Mouse (Mus musculus): Measurements from ENCODE around the gene Ntmt1.

Gene Ntmt1

GRCm38 (mm10) chr2:30807648-30808295, at the start of gene Ntmt1:
Gene Ntmt1, plus strand, starts transcription at chr2:30807826.
- DNase-seq (ENCODE audit: low spot score): peak; percentile 99

GRCm38 (mm10) chr2:30758341-30759087, 49.1 kb upstream of the Ntmt1 start:
- no peak for DNase-seq (ENCODE audit: low spot score)

GRCm38 (mm10) chr2:30759088-30759374, 48.6 kb upstream of the Ntmt1 start:
- DNase-seq (ENCODE audit: low spot score): no peak

- DNase-seq (ENCODE audit: low spot score): no peak
These were observed 48.2 kb upstream of the Ntmt1 start for GRCm38 (mm10) chr2:30759442-30759841.

GRCm38 (mm10) chr2:30759858-30760547, 47.6 kb upstream of the Ntmt1 start:
- DNase-seq (ENCODE audit: low spot score): no peak

GRCm38 (mm10) chr2:30760706-30761105, 46.9 kb upstream of the Ntmt1 start:
- no peak for DNase-seq (ENCODE audit: low spot score)

- no peak for DNase-seq (ENCODE audit: low spot score)
These were observed 41.2 kb upstream of the Ntmt1 start for GRCm38 (mm10) chr2:30766446-30766845.

- no peak for DNase-seq (ENCODE audit: low spot score)
These were observed 39.9 kb upstream of the Ntmt1 start for GRCm38 (mm10) chr2:30767626-30768240.

- DNase-seq (ENCODE audit: low spot score): no peak
These were observed 39.1 kb upstream of the Ntmt1 start for GRCm38 (mm10) chr2:30768529-30768928.

GRCm38 (mm10) chr2:30769187-30769586, 38.4 kb upstream of the Ntmt1 start:
- DNase-seq (ENCODE audit: low spot score): no peak

- DNase-seq (ENCODE audit: low spot score): no peak
These were observed 36.2 kb upstream of the Ntmt1 start for GRCm38 (mm10) chr2:30771368-30771805.

- no peak for DNase-seq (ENCODE audit: low spot score)
These were observed 35.7 kb upstream of the Ntmt1 start for GRCm38 (mm10) chr2:30771806-30772460.

GRCm38 (mm10) chr2:30772581-30773312, 34.9 kb upstream of the Ntmt1 start:
- no peak for DNase-seq (ENCODE audit: low spot score)

GRCm38 (mm10) chr2:30773313-30774005, 34.2 kb upstream of the Ntmt1 start:
- no peak for DNase-seq (ENCODE audit: low spot score)

- no peak for DNase-seq (ENCODE audit: low spot score)
These were observed 31.7 kb upstream of the Ntmt1 start for GRCm38 (mm10) chr2:30775955-30776354.

GRCm38 (mm10) chr2:30777266-30777665, 30.4 kb upstream of the Ntmt1 start:
- DNase-seq (ENCODE audit: low spot score): no peak

- no peak for DNase-seq (ENCODE audit: low spot score)
These were observed 29.4 kb upstream of the Ntmt1 start for GRCm38 (mm10) chr2:30778235-30778634.

GRCm38 (mm10) chr2:30779241-30779640, 28.4 kb upstream of the Ntmt1 start:
- no peak for DNase-seq (ENCODE audit: low spot score)

GRCm38 (mm10) chr2:30782312-30783290, 25.0 kb upstream of the Ntmt1 start:
- no peak for DNase-seq (ENCODE audit: low spot score)

GRCm38 (mm10) chr2:30783346-30783745, 24.3 kb upstream of the Ntmt1 start:
- DNase-seq (ENCODE audit: low spot score): no peak
